Mouse (Mus musculus): ENCODE measurements around the gene Pla2g12b.

Gene Pla2g12b

GRCm38 (mm10) chr10:59466626-59467025 lies 63.2 kb downstream of the Pla2g12b start:
- no peak for DNase-seq (ENCODE audit: low read depth, low spot score)

DNA sequence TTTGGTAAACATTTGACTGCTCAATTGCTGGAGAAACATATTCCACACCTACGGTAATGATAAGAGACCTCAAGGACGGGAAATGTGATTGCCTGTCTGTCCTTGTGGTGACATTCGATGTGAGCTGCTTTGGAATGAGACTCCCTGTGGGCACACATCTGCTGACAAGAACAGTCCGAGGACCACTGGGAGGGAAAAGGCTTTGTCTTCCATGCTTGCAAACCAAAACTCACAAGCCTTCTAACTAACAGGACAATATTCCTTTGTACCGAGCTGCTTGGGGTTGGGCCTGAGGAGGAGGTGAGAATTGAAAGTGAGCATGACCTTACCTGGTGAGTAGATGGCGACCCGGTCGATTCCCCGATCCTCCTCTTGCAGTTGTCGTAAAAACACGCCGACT lies 63.8 kb downstream of the Pla2g12b start:
- DNase-seq (ENCODE audit: low read depth, low spot score) = peak; percentile 83

- DNase-seq (ENCODE audit: low read depth, low spot score) = no peak
These were observed 67.0 kb downstream of the Pla2g12b start for GRCm38 (mm10) chr10:59470451-59470850.
